Mouse (Mus musculus) embryonic fibroblast, embryonic 13.5 days (primary cell): ENCODE measurements around the gene Myo1c.

Source experiments
- CTCF ChIP-seq: IDR thresholded peaks from 2 replicates; pipeline ENCODE4 v1.5.1; 2011; ENCODE audit warnings: mild to moderate bottlenecking, control low read depth, low read length, moderate library complexity, borderline replicate concordance; ENCODE audit not compliant: insufficient read depth
- POLR2A ChIP-seq: IDR thresholded peaks from 2 replicates; pipeline ENCODE4 v1.6.1; 2011; ENCODE audit warnings: low read depth, mild to moderate bottlenecking, control low read depth, low read length, moderate library complexity

DNA sequence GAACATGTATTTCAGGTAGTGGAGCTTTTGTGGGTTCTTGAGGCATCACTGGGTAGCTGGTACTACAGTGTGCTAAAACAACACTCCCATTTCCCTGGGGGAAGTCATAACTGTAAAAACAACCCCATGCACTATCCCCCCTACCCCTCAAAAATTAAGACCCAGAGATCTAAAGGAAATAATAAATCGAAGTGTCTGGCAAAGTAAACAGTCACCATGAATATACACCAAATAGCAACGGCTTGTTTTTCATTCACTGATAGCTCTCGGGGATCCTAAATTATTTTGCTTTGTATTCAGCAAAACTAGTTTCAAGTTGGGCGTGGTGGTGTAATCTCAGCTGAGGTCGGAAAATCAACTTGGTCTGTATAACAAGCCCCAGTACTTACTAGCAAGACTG lies 20.2 kb upstream of the Myo1c start:
- TF ChIP-seq POLR2A (no peak), CTCF (no peak)
